Mouse (Mus musculus) neural tube, embryonic 15.5 days (tissue): ENCODE data around the gene Tdrd7. TPM values are rescaled to one million over a fixed set of nuclear protein-coding genes. Genes with fewer than 3 reads are reported as not detected.

Source experiments
- ATAC-seq: fragments of 200-750 bp; cut with Nextera tagmentation; 2 replicates; pipeline ENCODE4 v1.8.0; 2017; ENCODE audit warnings: mild to moderate bottlenecking, moderate TSS enrichment, moderate library complexity; ENCODE audit not compliant: low FRiP score
- H3K27ac ChIP-seq: fragments of 300-500 bp; sonication (generic); replicated peaks from 2 replicates; pipeline ENCODE4 v1.5.1; 2015; ENCODE audit warnings: mild to moderate bottlenecking, inconsistent platforms
- H3K27me3 ChIP-seq: fragments of 300-500 bp; sonication (generic); replicated peaks from 2 replicates; pipeline ENCODE4 v1.6.1; 2015; ENCODE audit warnings: inconsistent platforms
- H3K36me3 ChIP-seq: fragments of 300-500 bp; sonication (generic); 2 replicates; pipeline ENCODE4 v1.6.1; 2015; ENCODE audit warnings: inconsistent platforms
- H3K4me1 ChIP-seq: fragments of 300-500 bp; sonication (generic); 2 replicates; pipeline ENCODE4 v1.6.1; 2015; ENCODE audit warnings: inconsistent platforms
- H3K4me2 ChIP-seq: fragments of 300-500 bp; sonication (generic); 2 replicates; pipeline ENCODE4 v1.6.1; 2015; ENCODE audit warnings: inconsistent platforms, mild to moderate bottlenecking, moderate library complexity
- H3K4me3 ChIP-seq: fragments of 300-500 bp; sonication (generic); replicated peaks from 2 replicates; pipeline ENCODE4 v1.5.1; 2015; ENCODE audit warnings: mild to moderate bottlenecking, inconsistent platforms
- H3K9ac ChIP-seq: fragments of 300-500 bp; sonication (generic); replicated peaks from 2 replicates; pipeline ENCODE4 v1.6.1; 2015; ENCODE audit warnings: mild to moderate bottlenecking, inconsistent platforms
- H3K9me3 ChIP-seq: fragments of 300-500 bp; sonication (generic); replicated peaks from 2 replicates; pipeline ENCODE4 v1.6.1; 2016; ENCODE audit warnings: inconsistent platforms
- WGBS: fragments of 180-500 bp; shearing (Covaris S2); methylation state at CpG from one replicate; pipeline ENCODE4 v1.1.7; 2015; ENCODE audit warnings: mixed read lengths; 5-methylcytosine and 5-hydroxymethylcytosine counted together
- polyA plus RNA-seq: library from polyadenylated mRNA; unstranded; fragments of >200 nt; fragmentation: Nextera tagmentation; extraction: Ambion mirVana; gene quantifications from 2 replicates; pipeline ENCODE4 v1.2.1, GENCODE M21; 2015

Tdrd7 gene
- polyA plus RNA-seq, 1 experiment from 2014 or later = 25.0 TPM

- Histone ChIP-seq H3K4me2 (no peak overlapping the region), H3K36me3 (no peaks in the 10 kb centered on the region), H3K4me3 (no peak overlapping the region), H3K4me1 (0 out of 2 replicates have a peak, but pooled peaks cover 3% of the 10 kb centered on the region), H3K27ac (no peak overlapping the region), H3K9ac (no peak overlapping the region), H3K9me3 (no peaks in the 10 kb centered on the region), H3K27me3 (no peaks in the 10 kb centered on the region)
- no peak for ATAC-seq
- WGBS = 53% methylated on average over 4 of the region's 4 CpGs
Measured at GRCm38 (mm10) chr4:46073736-46074135, 108.6 kb downstream of the Tdrd7 start.

- no peak overlapping the region for H3K9ac ChIP-seq
- no peaks in the 10 kb centered on the region for H3K36me3 ChIP-seq
- H3K9me3 ChIP-seq = no peaks in the 10 kb centered on the region
- no peak overlapping the region for H3K4me2 ChIP-seq
- no peaks in the 10 kb centered on the region for H3K4me1 ChIP-seq
- no peaks in the 10 kb centered on the region for H3K27me3 ChIP-seq
- no peak for ATAC-seq
- no peak overlapping the region for H3K4me3 ChIP-seq
- no peak overlapping the region for H3K27ac ChIP-seq
- WGBS = 92% methylated on average over 3 of the region's 3 CpGs
Measured at GRCm38 (mm10) chr4:46075664-46076063, 110.5 kb downstream of the Tdrd7 start.

GRCm38 (mm10) chr4:46076892-46077291, 111.8 kb downstream of the Tdrd7 start:
- Histone ChIP-seq H3K9ac (no peak overlapping the region), H3K27me3 (no peaks in the 10 kb centered on the region), H3K4me2 (no peak overlapping the region), H3K9me3 (no peaks in the 10 kb centered on the region), H3K4me1 (no peaks in the 10 kb centered on the region), H3K36me3 (no peaks in the 10 kb centered on the region), H3K27ac (no peak overlapping the region), H3K4me3 (no peak overlapping the region)
- ATAC-seq = no peak
- 57% methylated on average over 2 of the region's 2 CpGs for WGBS

GRCm38 (mm10) chr4:46080261-46080660, 115.1 kb downstream of the Tdrd7 start:
- H3K4me2 ChIP-seq = no peak overlapping the region
- H3K4me3 ChIP-seq = no peak overlapping the region
- H3K36me3 ChIP-seq = no peaks in the 10 kb centered on the region
- no peaks in the 10 kb centered on the region for H3K9me3 ChIP-seq
- no peaks in the 10 kb centered on the region for H3K27me3 ChIP-seq
- ATAC-seq = no peak
- H3K27ac ChIP-seq = no peak overlapping the region
- no peak overlapping the region for H3K9ac ChIP-seq
- peaks cover 10% of the 10 kb centered on the region for H3K4me1 ChIP-seq
- WGBS = 93% methylated on average over 4 of the region's 4 CpGs

GRCm38 (mm10) chr4:46082555-46082954, 117.4 kb downstream of the Tdrd7 start:
- Histone ChIP-seq H3K9ac (no peak overlapping the region), H3K27ac (no peak overlapping the region), H3K36me3 (no peaks in the 10 kb centered on the region), H3K4me1 (peaks cover 17% of the 10 kb centered on the region), H3K27me3 (no peaks in the 10 kb centered on the region), H3K9me3 (no peaks in the 10 kb centered on the region), H3K4me2 (no peak overlapping the region), H3K4me3 (no peak overlapping the region)
- WGBS = 82% methylated on average over 11 of the region's 11 CpGs
- no peak for ATAC-seq

Other genes with a start within 250 kb of the Tdrd7 start
- gene Aldh1b1, start 166.3 kb upstream of the Tdrd7 start, polyA plus RNA-seq = 18.7 and 36.7 TPM in 2 replicates
- 14.2 and 24.7 TPM in 2 replicates for gene Igfbpl1, start 138.4 kb upstream of the Tdrd7 start, polyA plus RNA-seq
- 0.50 and 1.1 TPM in 2 replicates for gene Stra6l, start 116.7 kb upstream of the Tdrd7 start, polyA plus RNA-seq
- 0.27 and 0.38 TPM in 2 replicates for gene Ccdc180, start 75.0 kb upstream of the Tdrd7 start, polyA plus RNA-seq
- 3.5 and 3.6 TPM in 2 replicates for gene Tmod1, start 73.6 kb downstream of the Tdrd7 start, polyA plus RNA-seq
- gene Ncbp1, start 173.3 kb downstream of the Tdrd7 start, polyA plus RNA-seq = 66.0 and 69.6 TPM in 2 replicates
- 27.9 and 30.8 TPM in 2 replicates for gene Tstd2, start 173.4 kb downstream of the Tdrd7 start, polyA plus RNA-seq
- 26.4 and 27.4 TPM in 2 replicates for gene Xpa, start 231.0 kb downstream of the Tdrd7 start, polyA plus RNA-seq